Mouse (Mus musculus): ENCODE measurements around the gene Nsmf. TPM values are rescaled to one million over a fixed set of nuclear protein-coding genes. Genes with fewer than 3 reads are reported as not detected.

Gene Nsmf
- polyA plus RNA-seq, 1 experiment from 2014 or later, result 32.6 TPM

DNA sequence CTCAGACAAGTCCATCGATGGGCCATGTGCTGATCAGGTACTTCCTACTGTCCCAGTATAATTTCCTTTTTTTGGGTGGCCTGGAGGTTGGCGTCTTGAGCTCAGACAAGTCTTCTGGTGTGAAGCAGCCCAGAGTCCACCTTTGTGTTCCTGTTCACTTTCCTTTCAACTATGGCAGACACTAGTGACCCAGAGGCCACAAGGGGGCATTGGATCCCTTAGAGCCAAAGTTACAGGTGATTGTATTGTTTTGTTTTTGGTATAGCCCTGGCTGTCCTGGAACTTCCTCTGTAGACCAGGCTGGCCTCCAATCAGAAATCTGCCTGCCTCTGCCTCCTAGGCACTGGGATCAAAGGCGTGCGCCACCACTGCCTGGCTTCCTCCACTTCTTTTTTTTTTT lies 18.2 kb downstream of the Nsmf start:
- H3K36me3 ChIP-seq (ENCODE audit: control insufficient read depth, insufficient read depth, low read length), result no peaks in the 10 kb centered on the region
- no peak overlapping the region for H3K4me2 ChIP-seq
- no peak overlapping the region for H3K9ac ChIP-seq (ENCODE audit: low read depth, low read length)
- 87% methylated on average over 4 of the region's 4 CpGs for WGBS
- no peaks in the 10 kb centered on the region for H3K9me3 ChIP-seq (ENCODE audit: control insufficient read depth, low read length)
- DNase-seq (ENCODE audit: low spot score), result no peak
- no peak overlapping the region for H3K27ac ChIP-seq (ENCODE audit: low read depth, low read length)
- ATAC-seq (replicated peaks; ENCODE audit: low FRiP score), result no peak
- H3K4me3 ChIP-seq (ENCODE audit: low read depth, low read length), result no peak overlapping the region
- H3K4me1 ChIP-seq (replicated peaks; ENCODE audit: control insufficient read depth, insufficient read depth, low read length), result no peaks in the 10 kb centered on the region
- no peaks in the 10 kb centered on the region for H3K27me3 ChIP-seq (replicated peaks; ENCODE audit: control insufficient read depth, insufficient read depth, low read length)

DNA sequence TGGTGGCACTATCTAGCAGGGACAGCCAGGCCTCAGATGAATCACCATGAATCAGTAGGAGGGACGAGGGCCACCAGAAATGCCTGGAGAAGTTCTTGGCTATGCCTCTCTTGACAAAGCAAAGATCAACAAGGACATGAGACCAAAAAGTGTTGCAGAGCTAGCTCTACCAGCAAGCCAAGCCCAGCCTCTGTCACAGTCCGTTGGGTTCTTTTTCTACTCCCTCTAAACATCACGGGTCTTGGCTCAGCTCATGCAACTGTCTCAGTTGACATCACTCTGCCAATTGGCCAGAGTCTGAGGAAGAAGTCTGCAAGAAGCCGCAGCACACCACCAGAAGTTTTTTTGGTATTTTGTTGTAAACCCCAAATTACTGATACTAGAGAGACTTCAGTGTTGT lies 21.4 kb downstream of the Nsmf start:
- Histone ChIP-seq H3K27ac (ENCODE audit: low read depth, low read length) (no peak overlapping the region), H3K9me3 (ENCODE audit: control insufficient read depth, low read length) (no peaks in the 10 kb centered on the region)
- WGBS, result 69% methylated on average over 4 of the region's 4 CpGs

DNA sequence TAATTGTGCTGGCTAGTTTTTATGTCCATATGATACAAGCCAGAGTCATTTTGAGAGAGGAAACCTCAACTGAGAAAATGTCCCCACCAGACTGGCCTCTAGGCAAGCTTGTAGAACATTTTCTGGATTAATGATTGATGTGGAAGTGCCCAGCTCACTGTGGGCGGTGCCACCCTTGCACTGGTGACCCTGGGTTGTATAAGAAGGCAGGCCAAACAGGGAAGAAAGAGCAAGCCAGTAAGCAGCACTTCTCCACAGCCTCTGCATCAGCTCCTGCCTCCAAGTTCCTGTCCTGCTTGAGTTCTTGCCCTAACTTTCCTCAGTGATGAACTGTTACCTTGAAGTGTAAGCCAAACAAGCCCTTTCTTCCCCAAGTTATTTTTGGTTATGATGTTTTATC lies 24.8 kb downstream of the Nsmf start:
- WGBS, result 71% methylated on average over 1 of the region's 1 CpGs
- H3K4me1 ChIP-seq (replicated peaks; ENCODE audit: control insufficient read depth, insufficient read depth, low read length), result no peaks in the 10 kb centered on the region
- no peaks in the 10 kb centered on the region for H3K9me3 ChIP-seq (ENCODE audit: control insufficient read depth, low read length)
- H3K4me3 ChIP-seq (ENCODE audit: low read depth, low read length), result no peak overlapping the region
- no peak for DNase-seq (ENCODE audit: low spot score)
- no peak for ATAC-seq (replicated peaks; ENCODE audit: low FRiP score)
- H3K27ac ChIP-seq (ENCODE audit: low read depth, low read length), result no peak overlapping the region
- no peak overlapping the region for H3K9ac ChIP-seq (ENCODE audit: low read depth, low read length)
- H3K4me2 ChIP-seq, result no peak overlapping the region
- no peaks in the 10 kb centered on the region; the same call in 1 of the 2 replicates for H3K27me3 ChIP-seq (replicated peaks; ENCODE audit: control insufficient read depth, insufficient read depth, low read length)
- no peaks in the 10 kb centered on the region for H3K36me3 ChIP-seq (ENCODE audit: control insufficient read depth, insufficient read depth, low read length)

More for the DNA sequence above, 21.4 kb downstream of the Nsmf start:
- no peaks in the 10 kb centered on the region for H3K36me3 ChIP-seq (ENCODE audit: control insufficient read depth, insufficient read depth, low read length)
- no peak overlapping the region for H3K4me3 ChIP-seq (ENCODE audit: low read depth, low read length)
- ATAC-seq (replicated peaks; ENCODE audit: low FRiP score), result no peak
- no peaks in the 10 kb centered on the region for H3K4me1 ChIP-seq (replicated peaks; ENCODE audit: control insufficient read depth, insufficient read depth, low read length)
- no peak for DNase-seq (ENCODE audit: low spot score)
- H3K27me3 ChIP-seq (replicated peaks; ENCODE audit: control insufficient read depth, insufficient read depth, low read length), result no peaks in the 10 kb centered on the region
- no peak overlapping the region for H3K9ac ChIP-seq (ENCODE audit: low read depth, low read length)
- no peak overlapping the region for H3K4me2 ChIP-seq

DNA sequence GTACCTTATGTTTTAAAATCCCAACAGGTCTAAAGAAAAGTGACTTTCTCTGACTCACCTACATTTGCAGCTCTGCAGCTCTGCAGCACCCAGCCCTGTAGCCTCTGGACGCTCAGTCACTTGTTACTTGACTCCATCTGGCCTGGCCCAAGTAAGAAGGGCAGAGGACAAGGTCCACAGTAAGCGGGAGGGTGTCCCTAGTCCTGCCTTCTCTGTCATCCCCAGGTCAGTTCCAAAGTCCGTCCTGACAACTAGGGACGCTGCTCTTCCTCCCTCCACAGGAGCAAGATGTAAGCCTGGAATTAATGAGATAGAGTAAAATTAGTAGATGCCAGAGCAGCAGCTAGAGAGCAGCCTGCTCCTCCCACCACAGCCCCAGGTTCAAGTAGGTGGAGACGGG lies 25.9 kb downstream of the Nsmf start, which contains the start of gene Entpd8:
TSS of gene Entpd8 (plus strand) at position 229 of the 400 bp plus-strand sequence.
- H3K9ac ChIP-seq (ENCODE audit: low read depth, low read length), result no peak within 1 kb of the TSS
- no peak within 1 kb of the TSS for H3K27ac ChIP-seq (ENCODE audit: low read depth, low read length)
- H3K27me3 ChIP-seq (replicated peaks; ENCODE audit: control insufficient read depth, insufficient read depth, low read length), result no peaks in the 10 kb centered on the region; the same call in 1 of the 2 replicates
- 51% methylated on average over 5 of the region's 5 CpGs for WGBS
- no peaks in the 10 kb centered on the region for H3K4me1 ChIP-seq (replicated peaks; ENCODE audit: control insufficient read depth, insufficient read depth, low read length)
- DNase-seq (ENCODE audit: low spot score), result no peak
- no peak for ATAC-seq (replicated peaks; ENCODE audit: low FRiP score)
- H3K4me3 ChIP-seq (ENCODE audit: low read depth, low read length), result no peak within 1 kb of the TSS
- no peaks in the 10 kb centered on the region for H3K36me3 ChIP-seq (ENCODE audit: control insufficient read depth, insufficient read depth, low read length)
- no peaks in the 10 kb centered on the region for H3K9me3 ChIP-seq (ENCODE audit: control insufficient read depth, low read length)
- H3K4me2 ChIP-seq, result 0 out of 2 replicates have a peak within 1 kb of the TSS, but pooled peaks have one; percentile 1

DNA sequence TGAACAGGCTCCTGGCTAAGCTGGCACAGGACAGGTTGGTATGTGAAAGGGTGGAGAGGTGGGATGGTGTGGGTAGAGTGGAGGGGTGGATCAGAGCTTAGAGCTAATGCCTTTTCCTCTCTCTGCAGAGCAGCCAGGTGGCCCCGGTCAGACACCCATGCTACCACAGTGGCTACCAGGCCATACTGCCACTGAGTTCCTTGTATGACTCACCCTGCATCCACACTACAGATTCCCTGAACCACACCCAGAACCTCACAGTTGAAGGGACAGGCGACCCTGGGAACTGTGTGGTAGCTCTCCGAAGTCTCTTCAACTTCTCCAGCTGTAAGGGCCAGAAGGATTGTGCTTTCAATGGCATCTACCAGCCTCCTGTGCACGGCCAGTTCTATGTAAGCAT lies 29.5 kb downstream of the Nsmf start:
- H3K27me3 ChIP-seq (replicated peaks; ENCODE audit: control insufficient read depth, insufficient read depth, low read length), result no peaks in the 10 kb centered on the region; the same call in 1 of the 2 replicates
- ATAC-seq (replicated peaks; ENCODE audit: low FRiP score), result no peak
- no peaks in the 10 kb centered on the region for H3K36me3 ChIP-seq (ENCODE audit: control insufficient read depth, insufficient read depth, low read length)
- WGBS, result 69% methylated on average over 4 of the region's 4 CpGs
- DNase-seq (ENCODE audit: low spot score), result no peak
- no peak overlapping the region for H3K4me2 ChIP-seq
- H3K4me1 ChIP-seq (replicated peaks; ENCODE audit: control insufficient read depth, insufficient read depth, low read length), result no peaks in the 10 kb centered on the region
- H3K9ac ChIP-seq (ENCODE audit: low read depth, low read length), result no peak overlapping the region
- H3K27ac ChIP-seq (ENCODE audit: low read depth, low read length), result no peak overlapping the region
- H3K9me3 ChIP-seq (ENCODE audit: control insufficient read depth, low read length), result no peaks in the 10 kb centered on the region
- H3K4me3 ChIP-seq (ENCODE audit: low read depth, low read length), result no peak overlapping the region

DNA sequence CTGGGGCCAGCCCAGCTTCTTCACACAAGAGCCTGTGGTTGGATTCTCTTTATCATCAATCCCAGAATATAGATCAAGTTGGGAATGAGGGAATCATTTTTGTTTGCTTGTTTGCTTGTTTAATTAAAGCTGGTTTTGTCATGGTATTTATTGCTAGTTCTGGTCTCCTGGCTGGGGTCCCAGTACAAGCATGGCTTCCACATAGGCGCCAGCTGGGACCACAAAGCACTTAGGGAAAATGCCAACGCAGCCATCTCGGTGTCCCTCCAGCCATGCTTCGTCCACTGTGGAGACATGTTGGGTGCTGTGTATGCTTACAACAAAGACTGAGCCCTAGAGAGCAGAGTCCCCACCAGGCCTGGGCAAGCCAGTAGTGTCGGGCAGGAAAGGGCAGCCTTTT lies 31.4 kb downstream of the Nsmf start:
- no peak overlapping the region for H3K9ac ChIP-seq (ENCODE audit: low read depth, low read length)
- H3K36me3 ChIP-seq (ENCODE audit: control insufficient read depth, insufficient read depth, low read length), result no peaks in the 10 kb centered on the region
- no peaks in the 10 kb centered on the region; the same call in 1 of the 2 replicates for H3K27me3 ChIP-seq (replicated peaks; ENCODE audit: control insufficient read depth, insufficient read depth, low read length)
- ATAC-seq (replicated peaks; ENCODE audit: low FRiP score) (no peak), DNase-seq (ENCODE audit: low spot score) (no peak)
- no peak overlapping the region for H3K4me3 ChIP-seq (ENCODE audit: low read depth, low read length)
- H3K4me2 ChIP-seq, result no peak overlapping the region
- no peaks in the 10 kb centered on the region for H3K4me1 ChIP-seq (replicated peaks; ENCODE audit: control insufficient read depth, insufficient read depth, low read length)
- H3K27ac ChIP-seq (ENCODE audit: low read depth, low read length), result no peak overlapping the region
- H3K9me3 ChIP-seq (ENCODE audit: control insufficient read depth, low read length), result no peaks in the 10 kb centered on the region
- 87% methylated on average over 5 of the region's 5 CpGs for WGBS

DNA sequence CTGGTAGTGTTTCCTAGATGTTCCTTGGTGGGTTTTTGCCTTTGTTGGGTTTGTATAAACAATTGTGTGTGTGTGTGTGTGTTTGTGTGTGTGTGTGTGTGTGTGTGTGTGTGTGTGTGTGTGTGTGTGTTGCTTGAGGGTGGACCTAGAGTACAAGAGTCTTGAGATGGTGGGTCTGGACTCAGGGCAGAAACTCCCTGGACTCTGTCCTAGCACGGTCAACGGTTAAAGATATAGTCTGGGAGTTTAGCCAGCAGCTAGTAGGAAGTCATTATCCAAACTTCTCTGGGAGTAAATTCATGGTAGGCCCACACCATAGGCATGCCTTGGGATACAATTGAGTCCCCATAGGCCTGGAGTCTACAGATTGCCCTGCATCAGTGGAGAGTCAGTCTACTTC lies 33.7 kb downstream of the Nsmf start:
- Histone ChIP-seq H3K9ac (ENCODE audit: low read depth, low read length) (no peak overlapping the region), H3K9me3 (ENCODE audit: control insufficient read depth, low read length) (no peaks in the 10 kb centered on the region), H3K4me1 (replicated peaks; ENCODE audit: control insufficient read depth, insufficient read depth, low read length) (no peaks in the 10 kb centered on the region), H3K4me3 (ENCODE audit: low read depth, low read length) (no peak overlapping the region), H3K27me3 (replicated peaks; ENCODE audit: control insufficient read depth, insufficient read depth, low read length) (peaks cover 6% of the 10 kb centered on the region), H3K36me3 (ENCODE audit: control insufficient read depth, insufficient read depth, low read length) (no peaks in the 10 kb centered on the region), H3K27ac (ENCODE audit: low read depth, low read length) (no peak overlapping the region), H3K4me2 (no peak overlapping the region)
- no peak for DNase-seq (ENCODE audit: low spot score)
- WGBS, result 95% methylated on average over 2 of the region's 2 CpGs
- ATAC-seq (replicated peaks; ENCODE audit: low FRiP score), result no peak

DNA sequence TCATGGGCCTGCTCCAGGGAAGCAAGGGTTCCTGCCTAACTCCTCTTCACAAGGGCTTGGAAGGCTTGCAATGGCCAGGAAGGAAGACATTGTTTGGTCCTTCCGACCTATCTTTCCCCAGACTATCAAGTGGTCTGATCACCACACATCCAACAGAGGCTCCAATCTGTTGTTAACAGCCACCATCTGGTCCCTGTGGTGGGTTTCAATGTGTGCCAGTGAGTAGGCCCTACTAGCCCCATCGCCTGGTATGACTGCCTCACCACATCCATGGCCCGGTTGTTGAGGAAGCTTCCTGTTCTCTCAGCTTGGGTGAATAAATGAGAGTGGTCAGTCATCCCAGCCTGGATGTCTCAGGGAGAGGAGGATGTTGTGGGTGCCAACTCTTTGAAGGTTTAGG lies 34.5 kb downstream of the Nsmf start:
- 54% methylated on average over 3 of the region's 3 CpGs for WGBS
- no peak overlapping the region for H3K4me2 ChIP-seq
- H3K4me3 ChIP-seq (ENCODE audit: low read depth, low read length), result no peak overlapping the region
- H3K27ac ChIP-seq (ENCODE audit: low read depth, low read length), result no peak overlapping the region
- no peak overlapping the region for H3K9ac ChIP-seq (ENCODE audit: low read depth, low read length)
- no peaks in the 10 kb centered on the region for H3K36me3 ChIP-seq (ENCODE audit: control insufficient read depth, insufficient read depth, low read length)
- ATAC-seq (replicated peaks; ENCODE audit: low FRiP score) (no peak), DNase-seq (ENCODE audit: low spot score) (no peak)
- no peaks in the 10 kb centered on the region for H3K9me3 ChIP-seq (ENCODE audit: control insufficient read depth, low read length)
- no peaks in the 10 kb centered on the region for H3K4me1 ChIP-seq (replicated peaks; ENCODE audit: control insufficient read depth, insufficient read depth, low read length)
- H3K27me3 ChIP-seq (replicated peaks; ENCODE audit: control insufficient read depth, insufficient read depth, low read length), result peaks cover 6% of the 10 kb centered on the region

DNA sequence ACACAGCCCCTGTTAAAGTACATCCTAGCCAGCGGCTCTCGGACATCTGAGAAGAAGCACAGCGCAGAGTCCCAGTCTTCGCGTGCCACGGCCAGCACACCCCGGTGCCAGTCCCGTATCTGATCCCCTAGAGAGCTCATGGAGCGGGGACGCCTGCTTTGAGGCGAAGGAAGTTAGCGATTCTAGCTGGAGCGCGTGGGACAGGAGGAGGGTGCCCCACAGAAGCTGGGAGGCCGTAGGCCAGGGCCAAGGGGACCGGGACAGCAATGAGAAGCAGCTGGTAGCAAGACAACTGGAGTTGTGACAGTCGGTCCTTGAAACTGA lies 40.6 kb downstream of the Nsmf start:
- Histone ChIP-seq H3K27ac (ENCODE audit: low read depth, low read length) (no peak overlapping the region), H3K9me3 (ENCODE audit: control insufficient read depth, low read length) (no peaks in the 10 kb centered on the region), H3K9ac (ENCODE audit: low read depth, low read length) (no peak overlapping the region), H3K4me1 (replicated peaks; ENCODE audit: control insufficient read depth, insufficient read depth, low read length) (peaks cover 10% of the 10 kb centered on the region), H3K4me2 (peak overlapping the region; percentile 59), H3K4me3 (ENCODE audit: low read depth, low read length) (peak overlapping the region; percentile 10; the same call in 1 of the 2 replicates), H3K27me3 (replicated peaks; ENCODE audit: control insufficient read depth, insufficient read depth, low read length) (peaks cover 10% of the 10 kb centered on the region), H3K36me3 (ENCODE audit: control insufficient read depth, insufficient read depth, low read length) (no peaks in the 10 kb centered on the region)
- ATAC-seq (replicated peaks; ENCODE audit: low FRiP score) (no peak; the same call in 1 of the 2 replicates), DNase-seq (ENCODE audit: low spot score) (no peak)
- 39% methylated on average over 17 of the region's 17 CpGs for WGBS
